Mouse (Mus musculus) left cerebral cortex, adult 11 months (tissue): Measurements from ENCODE around the gene Catsper4.

Experiments
- DNase-seq: peaks from one replicate; pipeline ENCODE4 v3.0.0; 2022; ENCODE audit warnings: low spot score

Catsper4 gene

GRCm38 (mm10) chr4:134250930-134251240 is 23.7 kb upstream of the Catsper4 start:
- no peak for DNase-seq

DNA sequence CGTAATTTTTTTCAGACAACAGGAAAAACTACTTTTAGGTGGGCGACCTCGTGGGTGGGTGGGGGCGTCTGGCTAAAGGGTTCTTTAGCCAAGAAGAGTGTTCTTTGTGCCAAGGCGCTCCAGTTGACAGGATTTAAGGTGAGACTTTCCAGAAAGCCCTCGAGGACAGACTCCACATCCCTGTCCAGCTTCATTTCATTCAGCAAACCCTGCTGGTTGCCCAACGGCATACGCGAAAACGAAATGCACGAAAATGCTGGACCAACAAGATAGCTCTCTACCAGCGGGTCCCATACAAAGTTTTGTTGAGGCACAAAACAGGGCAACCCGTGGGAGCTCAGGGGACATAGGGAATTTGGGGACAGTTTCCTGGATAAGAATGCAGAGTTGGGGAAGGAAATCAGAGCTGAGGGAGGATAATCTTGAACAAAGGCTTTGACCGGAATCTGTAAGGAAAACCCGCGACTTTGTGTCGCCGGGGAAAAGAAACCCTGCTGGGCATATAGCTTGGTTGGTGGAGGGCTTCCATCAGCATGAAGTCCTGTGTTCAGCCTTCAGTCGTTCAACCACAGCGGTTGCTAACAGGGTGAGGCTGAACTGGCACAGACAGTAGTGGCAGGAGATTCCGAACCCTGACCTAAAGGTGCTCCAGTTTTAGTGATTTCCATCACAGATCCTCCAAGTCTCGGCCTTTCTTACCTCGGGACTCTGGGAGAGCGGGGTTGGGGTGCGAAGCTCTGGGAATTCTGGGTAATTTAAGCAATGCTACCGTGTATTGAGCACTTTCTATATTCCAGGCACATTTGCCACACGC is 23.1 kb upstream of the Catsper4 start:
- no peak for DNase-seq

- DNase-seq = no peak
These were observed 22.5 kb upstream of the Catsper4 start for GRCm38 (mm10) chr4:134249651-134250050.

- DNase-seq = no peak
These were observed 19.6 kb upstream of the Catsper4 start, which contains the start of gene Gm30191 for GRCm38 (mm10) chr4:134246719-134247258. Gene Gm30191, plus strand, starts transcription at chr4:134246935.

- DNase-seq = no peak
These were observed 19.1 kb upstream of the Catsper4 start for GRCm38 (mm10) chr4:134246256-134246655.

- peak; percentile 90 for DNase-seq
These were observed 18.1 kb upstream of the Catsper4 start, which contains the start of gene Zfp593 for GRCm38 (mm10) chr4:134245148-134245843. Gene Zfp593, minus strand, starts transcription at chr4:134245592.

- no peak for DNase-seq
These were observed 16.5 kb upstream of the Catsper4 start, which contains the start of gene E130218I03Rik for GRCm38 (mm10) chr4:134243516-134244250. Gene E130218I03Rik, plus strand, starts transcription at chr4:134243662.

DNA sequence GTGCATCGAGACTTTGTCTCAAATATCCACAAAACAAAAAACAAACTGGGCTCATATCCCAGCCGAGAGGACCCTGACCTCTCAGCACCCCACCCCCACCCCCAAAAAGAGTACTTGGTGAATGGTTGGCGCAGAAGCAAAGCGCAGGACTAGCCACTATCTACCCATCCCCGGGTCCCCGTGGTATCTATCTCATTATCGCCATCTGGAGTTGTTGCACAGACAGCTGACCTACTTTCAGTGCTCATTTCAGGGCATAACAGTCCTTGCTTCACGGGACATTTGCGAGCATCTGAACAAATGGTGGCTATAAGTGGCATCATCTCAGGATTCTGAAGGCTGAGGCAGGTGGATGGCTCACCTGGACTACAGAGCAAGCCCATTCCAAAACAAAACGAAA is 11.5 kb upstream of the Catsper4 start:
- no peak for DNase-seq

DNA sequence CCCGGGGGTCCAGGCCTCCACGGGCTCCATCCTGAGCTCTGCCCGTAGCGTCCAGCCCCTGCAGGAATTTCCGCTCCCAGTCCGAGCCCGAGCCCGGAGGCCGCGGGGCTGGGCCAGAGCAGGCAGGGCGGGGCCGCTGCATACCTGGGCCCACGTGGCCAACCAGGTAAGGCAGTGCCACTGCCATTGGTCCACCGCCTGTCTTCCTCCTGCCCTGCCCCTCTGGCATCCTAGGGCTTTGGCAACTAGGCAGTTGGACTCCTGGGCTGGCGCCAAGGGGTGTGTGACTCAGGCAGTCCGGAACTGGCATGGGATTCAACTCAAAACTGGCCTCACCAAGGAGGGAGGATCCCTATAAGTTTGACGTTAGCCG is 11.1 kb upstream of the Catsper4 start, which contains the start of gene Cnksr1:
Gene Cnksr1, minus strand, starts transcription at position 121 of the 373 bp plus-strand sequence.
- no peak for DNase-seq

DNA sequence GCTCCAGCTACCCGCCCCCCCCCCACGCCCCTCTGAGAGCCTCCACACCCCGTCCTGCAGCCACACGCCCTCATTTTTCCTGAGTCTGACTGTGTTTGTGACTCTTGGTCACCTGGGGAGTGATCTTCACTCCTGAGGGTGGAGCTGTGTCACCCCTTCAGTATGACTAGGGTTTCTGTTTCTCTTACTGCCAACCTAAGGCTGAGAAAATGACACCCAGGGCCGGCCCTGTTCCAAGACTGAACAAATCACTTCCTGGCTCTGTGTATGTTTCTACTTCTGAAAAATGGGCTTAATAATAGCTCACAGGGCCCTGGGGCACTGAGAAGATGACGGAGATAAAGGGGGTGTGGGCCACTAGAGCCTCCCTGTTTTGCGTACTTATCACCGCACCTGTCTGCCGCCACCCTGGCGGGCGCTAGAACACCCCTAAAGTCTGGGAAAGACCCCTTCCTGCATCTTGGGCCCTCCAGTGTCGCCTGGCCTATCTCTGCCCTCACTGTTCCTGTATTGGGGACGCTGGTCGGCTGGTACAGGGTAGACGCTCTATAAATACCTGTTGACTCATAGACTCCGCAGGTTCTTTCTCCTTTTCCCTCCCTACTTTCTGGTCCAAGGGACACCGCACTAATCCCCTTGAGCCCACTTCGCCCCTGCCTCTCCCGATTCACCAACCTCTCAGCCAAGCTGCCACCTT is 10.5 kb upstream of the Catsper4 start:
- DNase-seq = no peak

DNA sequence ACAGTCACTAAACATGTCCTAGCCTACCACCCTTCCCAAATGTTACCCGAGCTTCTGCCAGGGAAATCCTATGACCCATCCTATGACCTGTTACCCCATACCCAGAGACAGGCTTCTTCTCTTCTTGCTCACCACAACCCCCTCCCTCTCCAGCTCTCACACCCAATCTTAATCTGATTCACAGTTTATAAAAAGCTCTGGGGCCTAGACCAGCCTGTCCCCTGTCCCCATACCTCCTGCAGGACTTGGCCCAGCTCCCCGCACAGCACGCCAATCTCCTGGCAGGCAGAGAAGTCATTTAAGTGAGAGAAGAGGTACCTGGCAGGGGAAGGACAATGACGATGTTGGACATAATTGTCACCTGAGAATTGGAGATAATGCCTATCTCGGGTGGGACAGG is 7.7 kb upstream of the Catsper4 start:
- DNase-seq = no peak

DNA sequence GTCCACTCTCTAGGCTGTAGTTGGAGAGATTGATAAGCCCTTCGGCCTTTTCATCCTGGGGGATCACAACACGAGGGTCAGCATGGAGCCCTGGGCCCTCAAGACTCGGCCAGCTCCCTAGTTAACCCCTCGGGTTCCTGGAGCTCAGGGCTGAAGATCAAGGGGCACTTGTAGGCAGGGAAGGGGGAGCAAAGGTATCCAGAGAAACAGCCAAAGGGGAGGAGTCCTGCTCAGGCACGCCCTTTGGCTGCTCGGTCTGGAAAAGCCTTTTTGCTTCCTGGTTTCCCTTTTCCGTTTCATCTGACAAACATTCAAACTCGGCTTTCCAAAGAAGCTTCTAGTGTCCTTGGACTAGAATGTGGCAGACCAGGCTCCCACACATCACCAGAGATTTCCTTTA is 3.2 kb upstream of the Catsper4 start:
- no peak for DNase-seq

GRCm38 (mm10) chr4:134222793-134223600 is 4.2 kb downstream of the Catsper4 start:
- no peak for DNase-seq

DNA sequence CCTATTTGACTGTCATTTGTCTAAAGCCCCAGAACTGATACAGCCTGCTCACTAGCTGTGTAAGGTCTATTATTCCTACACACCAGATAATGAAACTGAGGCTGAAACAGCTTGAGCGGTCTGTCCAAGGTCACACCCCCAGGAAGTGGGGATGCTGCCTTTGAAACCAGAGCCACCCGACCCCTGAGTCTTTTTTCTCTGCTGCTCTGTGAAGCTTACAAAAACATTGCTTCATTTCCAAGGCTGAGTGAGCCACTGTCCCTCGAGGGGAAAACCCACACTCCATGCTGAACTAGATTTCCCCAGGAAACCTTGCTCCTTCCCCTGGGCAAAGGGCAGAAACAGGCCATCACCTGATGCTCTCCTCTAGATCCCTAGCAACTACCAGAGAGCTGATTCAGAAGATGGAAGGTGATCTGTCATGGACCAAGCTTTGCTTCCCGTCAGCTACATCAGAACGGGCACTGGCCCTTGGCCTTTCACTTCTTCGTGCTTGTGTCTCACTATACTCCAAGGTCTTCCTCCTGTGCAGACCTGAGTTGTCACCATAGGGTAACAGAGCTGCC is 20.6 kb downstream of the Catsper4 start:
- DNase-seq = no peak

DNA sequence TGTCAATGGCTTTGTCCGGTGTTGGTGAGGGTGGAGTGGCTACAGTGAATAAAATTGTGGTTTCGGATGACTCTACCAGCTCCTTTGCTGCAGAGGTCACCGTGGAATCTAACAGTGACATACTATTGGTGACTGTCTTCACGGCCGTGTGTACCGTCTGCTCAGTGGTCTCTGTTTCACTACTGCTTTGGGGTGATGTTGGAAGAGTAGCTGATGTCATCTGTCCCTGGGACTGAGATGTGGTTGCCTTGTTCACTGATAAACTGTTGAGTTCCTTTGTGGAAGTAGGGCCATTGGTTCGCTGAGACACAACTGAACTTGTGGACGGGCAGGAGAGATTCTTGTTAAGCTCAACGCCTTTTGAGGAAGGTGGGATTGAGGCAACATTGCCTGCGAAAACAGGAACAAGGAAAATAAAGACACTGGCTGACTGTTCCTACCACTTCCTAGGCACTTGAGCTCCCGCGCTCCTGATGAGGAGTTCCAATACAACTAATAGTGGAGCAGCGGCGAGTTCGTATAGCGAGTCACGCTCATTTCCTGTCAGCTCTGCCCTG is 23.8 kb downstream of the Catsper4 start:
- no peak for DNase-seq

GRCm38 (mm10) chr4:134202904-134203303 is 24.3 kb downstream of the Catsper4 start, which contains the start of gene Gm7534:
Gene Gm7534, minus strand, starts transcription at chr4:134203004.
- DNase-seq = no peak

GRCm38 (mm10) chr4:134199371-134199770 is 27.8 kb downstream of the Catsper4 start:
- no peak for DNase-seq

DNA sequence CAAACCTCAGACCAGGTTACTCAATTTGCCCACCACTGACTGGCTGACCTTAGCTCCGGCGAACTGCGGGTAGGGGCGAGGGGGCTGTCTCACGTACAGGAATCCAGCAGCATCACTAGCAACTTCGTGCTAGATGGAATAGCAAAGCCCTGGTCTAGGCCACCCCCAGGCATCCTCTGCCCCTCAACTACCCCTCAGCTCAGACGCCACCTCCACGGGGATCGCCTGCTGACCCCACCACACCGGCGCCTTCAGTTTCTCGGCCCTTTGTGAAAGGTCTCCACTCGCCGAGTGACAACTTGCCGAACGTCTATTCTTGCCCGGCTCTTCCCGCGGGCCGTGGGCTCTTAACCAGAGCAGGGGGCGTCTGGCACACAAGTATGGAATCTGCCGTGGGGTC is 40.9 kb downstream of the Catsper4 start:
- no peak for DNase-seq

- no peak for DNase-seq
These were observed 41.6 kb downstream of the Catsper4 start for GRCm38 (mm10) chr4:134185569-134185968.

DNA sequence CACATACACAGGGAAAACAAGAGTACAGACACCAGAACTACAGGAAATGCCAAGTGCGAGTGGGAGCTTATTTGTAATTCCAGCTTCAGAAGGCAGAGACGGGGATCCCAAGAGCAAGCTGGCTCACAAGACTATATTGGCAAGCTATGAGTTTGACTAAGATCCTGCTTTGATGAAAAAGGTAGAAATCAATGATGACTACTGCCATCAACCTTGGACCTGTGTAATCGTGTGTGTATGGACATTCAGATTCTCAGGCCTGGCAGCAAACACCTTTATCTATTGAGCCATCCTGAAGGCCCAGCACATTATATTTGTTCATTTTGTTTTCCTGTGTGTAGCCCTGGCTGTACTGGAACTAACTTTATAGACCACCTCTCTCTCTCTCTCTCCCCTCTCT is 43.5 kb downstream of the Catsper4 start:
- no peak for DNase-seq
